Mouse (Mus musculus): ENCODE measurements around the gene Shc2. TPM values are rescaled to one million over a fixed set of nuclear protein-coding genes. Genes with fewer than 3 reads are reported as not detected.

The Shc2 gene
- polyA plus RNA-seq, 1 experiment from 2014 or later = 1.1 TPM

DNA sequence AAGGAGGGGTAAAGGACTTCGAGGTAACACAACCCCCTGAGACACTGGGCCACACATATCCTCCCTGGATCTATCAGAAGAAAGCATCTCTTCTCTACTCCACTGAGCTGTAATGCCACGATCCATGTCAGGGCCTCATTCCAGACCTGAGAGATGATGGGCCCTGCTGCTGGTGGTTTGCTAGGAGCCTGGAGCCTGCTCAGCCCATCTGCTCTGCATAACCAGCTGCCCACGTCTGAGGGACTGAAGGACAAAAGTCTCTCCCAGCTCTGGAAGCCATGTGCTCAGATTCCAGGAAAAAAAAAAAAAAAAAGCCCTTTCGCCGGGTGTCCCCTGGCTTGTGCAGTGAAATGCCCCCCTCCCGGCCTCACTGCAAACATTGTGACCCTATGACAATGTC, 62.0 kb downstream of the Shc2 start:
- no peak overlapping the region for H3K9ac ChIP-seq (replicated peaks; ENCODE audit: low read depth)
- DNase-seq (ENCODE audit: low spot score) (no peak), ATAC-seq (no peak)
- no peaks in the 10 kb centered on the region for H3K9me3 ChIP-seq (ENCODE audit: low read length)
- H3K27ac ChIP-seq (ENCODE audit: low read length) = no peak overlapping the region
- no peaks in the 10 kb centered on the region for H3K27me3 ChIP-seq (replicated peaks; ENCODE audit: insufficient read depth, low read length)
- H3K4me1 ChIP-seq (ENCODE audit: insufficient read depth, low read depth, low read length) = no peaks in the 10 kb centered on the region
- H3K36me3 ChIP-seq (ENCODE audit: insufficient read depth, low read length) = no peaks in the 10 kb centered on the region
- H3K4me3 ChIP-seq (ENCODE audit: low read depth, low read length) = no peak overlapping the region
- H3K4me2 ChIP-seq (replicated peaks; ENCODE audit: low read depth, low read length) = no peak overlapping the region
- 51% methylated on average over 6 of the region's 6 CpGs for WGBS
- TF ChIP-seq EP300 (IDR thresholded peaks at IDR 0.05) (no peak), CTCF (IDR thresholded peaks at IDR 0.05) (no peak)

DNA sequence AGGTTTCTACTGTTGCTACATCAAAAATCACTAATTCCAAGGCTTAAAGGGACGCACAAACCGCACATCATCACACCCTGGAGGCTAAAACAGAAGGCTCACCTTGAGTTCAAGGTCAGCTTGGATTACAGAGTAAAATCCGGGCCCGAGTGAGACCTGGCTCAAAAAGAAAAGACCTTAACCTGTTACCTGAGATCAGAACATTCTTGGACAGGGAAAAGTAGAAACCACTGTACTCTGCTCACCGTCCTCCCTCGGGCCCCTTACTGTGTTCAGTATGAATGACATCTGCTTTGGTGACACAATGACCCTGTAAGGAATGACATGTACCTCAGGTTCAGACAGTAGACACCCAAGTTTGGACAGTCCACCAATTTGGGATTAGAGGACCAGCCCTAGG, 62.9 kb downstream of the Shc2 start:
- Histone ChIP-seq H3K9ac (replicated peaks; ENCODE audit: low read depth) (no peak overlapping the region), H3K4me3 (ENCODE audit: low read depth, low read length) (no peak overlapping the region), H3K4me1 (ENCODE audit: insufficient read depth, low read depth, low read length) (no peaks in the 10 kb centered on the region), H3K4me2 (replicated peaks; ENCODE audit: low read depth, low read length) (no peak overlapping the region), H3K36me3 (ENCODE audit: insufficient read depth, low read length) (no peaks in the 10 kb centered on the region), H3K27ac (ENCODE audit: low read length) (no peak overlapping the region), H3K9me3 (ENCODE audit: low read length) (no peaks in the 10 kb centered on the region), H3K27me3 (replicated peaks; ENCODE audit: insufficient read depth, low read length) (no peaks in the 10 kb centered on the region)
- TF ChIP-seq CTCF (IDR thresholded peaks at IDR 0.05) = no peak
- no peak for TF ChIP-seq EP300 (IDR thresholded peaks at IDR 0.05)
- 81% methylated on average over 6 of the region's 6 CpGs for whole genome bisulfite sequencing
- ATAC-seq (no peak), DNase-seq (ENCODE audit: low spot score) (no peak)

DNA sequence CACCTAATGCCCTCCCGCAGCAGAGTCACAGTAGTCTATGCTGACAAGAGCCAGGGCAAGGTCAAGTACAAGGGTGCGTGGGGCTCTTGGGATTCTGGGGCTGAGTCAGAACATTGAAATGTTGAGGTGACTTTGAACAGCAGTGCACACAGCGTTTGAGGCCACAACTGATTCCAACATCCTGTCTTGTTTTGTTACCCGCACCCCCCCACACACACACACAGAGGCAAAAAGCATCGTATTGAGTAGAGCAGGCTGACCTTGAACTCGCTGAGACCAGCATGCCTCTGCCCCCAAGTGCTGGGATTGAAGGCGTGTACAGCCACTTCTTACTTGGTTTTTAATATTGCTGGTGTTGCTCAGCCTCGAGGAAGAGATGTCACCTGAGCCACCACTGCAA, 63.4 kb downstream of the Shc2 start:
- WGBS = 76% methylated on average over 8 of the region's 8 CpGs
- Histone ChIP-seq H3K27me3 (replicated peaks; ENCODE audit: insufficient read depth, low read length) (no peaks in the 10 kb centered on the region), H3K9ac (replicated peaks; ENCODE audit: low read depth) (no peak overlapping the region), H3K4me3 (ENCODE audit: low read depth, low read length) (no peak overlapping the region), H3K9me3 (ENCODE audit: low read length) (no peaks in the 10 kb centered on the region), H3K4me1 (ENCODE audit: insufficient read depth, low read depth, low read length) (no peaks in the 10 kb centered on the region), H3K36me3 (ENCODE audit: insufficient read depth, low read length) (no peaks in the 10 kb centered on the region), H3K4me2 (replicated peaks; ENCODE audit: low read depth, low read length) (no peak overlapping the region), H3K27ac (ENCODE audit: low read length) (no peak overlapping the region)
- ATAC-seq = no peak
- TF ChIP-seq CTCF (IDR thresholded peaks at IDR 0.05) (no peak), EP300 (IDR thresholded peaks at IDR 0.05) (no peak)
- DNase-seq (ENCODE audit: low spot score) = no peak

DNA sequence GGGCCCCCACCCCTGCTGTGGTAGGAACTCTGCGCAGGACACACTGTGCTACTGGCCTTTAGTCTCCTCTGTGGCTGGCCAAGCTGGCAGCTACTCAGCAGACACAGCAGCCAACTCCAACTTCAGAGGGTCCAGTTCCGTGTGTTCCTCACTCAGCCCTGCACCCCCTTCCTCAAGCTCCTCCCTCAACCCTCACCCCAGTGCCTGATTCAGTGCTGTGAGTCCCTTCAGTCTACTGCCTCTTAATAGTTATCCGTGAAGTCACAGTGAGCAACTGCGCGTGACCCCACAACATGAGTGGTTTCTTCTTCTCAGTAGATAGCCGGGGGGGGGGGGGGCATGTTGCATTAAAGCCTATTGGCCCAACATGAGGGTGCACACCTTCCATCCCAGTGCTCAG, 64.1 kb downstream of the Shc2 start:
- no peak for ATAC-seq
- TF ChIP-seq CTCF (IDR thresholded peaks at IDR 0.05) (no peak), EP300 (IDR thresholded peaks at IDR 0.05) (no peak)
- 81% methylated on average over 6 of the region's 6 CpGs for WGBS
- no peaks in the 10 kb centered on the region for H3K27me3 ChIP-seq (replicated peaks; ENCODE audit: insufficient read depth, low read length)
- no peak overlapping the region for H3K4me2 ChIP-seq (replicated peaks; ENCODE audit: low read depth, low read length)
- no peak overlapping the region for H3K4me3 ChIP-seq (ENCODE audit: low read depth, low read length)
- H3K4me1 ChIP-seq (ENCODE audit: insufficient read depth, low read depth, low read length) = no peaks in the 10 kb centered on the region
- H3K36me3 ChIP-seq (ENCODE audit: insufficient read depth, low read length) = no peaks in the 10 kb centered on the region
- no peaks in the 10 kb centered on the region for H3K9me3 ChIP-seq (ENCODE audit: low read length)
- DNase-seq (ENCODE audit: low spot score) = no peak
- no peak overlapping the region for H3K27ac ChIP-seq (ENCODE audit: low read length)
- no peak overlapping the region for H3K9ac ChIP-seq (replicated peaks; ENCODE audit: low read depth)

DNA sequence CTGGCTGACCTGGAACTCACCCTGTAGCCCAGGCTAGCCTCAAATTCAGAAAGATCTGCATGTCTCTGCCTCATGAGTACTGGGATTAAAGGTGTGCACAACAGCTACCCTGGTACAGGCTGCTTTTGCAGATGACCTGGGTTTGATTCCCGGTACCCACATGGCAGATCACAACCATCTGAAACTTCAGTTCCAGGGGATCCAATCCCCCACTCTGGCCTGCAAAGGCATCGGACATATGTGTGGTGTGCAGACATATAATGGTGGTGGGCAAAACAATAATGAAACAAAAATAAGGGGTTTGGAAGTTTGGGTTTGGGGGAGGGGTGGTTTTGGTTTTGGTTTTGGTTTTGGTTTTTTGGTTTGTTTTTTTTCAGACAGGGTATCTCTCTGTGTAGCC, 66.4 kb downstream of the Shc2 start:
- H3K4me1 ChIP-seq (ENCODE audit: insufficient read depth, low read depth, low read length) = no peaks in the 10 kb centered on the region
- no peak overlapping the region for H3K9ac ChIP-seq (replicated peaks; ENCODE audit: low read depth)
- TF ChIP-seq EP300 (IDR thresholded peaks at IDR 0.05) = no peak
- no peak overlapping the region for H3K27ac ChIP-seq (ENCODE audit: low read length)
- H3K4me3 ChIP-seq (ENCODE audit: low read depth, low read length) = no peak overlapping the region
- no peak overlapping the region for H3K4me2 ChIP-seq (replicated peaks; ENCODE audit: low read depth, low read length)
- H3K36me3 ChIP-seq (ENCODE audit: insufficient read depth, low read length) = no peaks in the 10 kb centered on the region
- ATAC-seq (no peak), DNase-seq (ENCODE audit: low spot score) (no peak)
- no peaks in the 10 kb centered on the region for H3K9me3 ChIP-seq (ENCODE audit: low read length)
- 98% methylated on average over 2 of the region's 2 CpGs for WGBS
- H3K27me3 ChIP-seq (replicated peaks; ENCODE audit: insufficient read depth, low read length) = no peaks in the 10 kb centered on the region

DNA sequence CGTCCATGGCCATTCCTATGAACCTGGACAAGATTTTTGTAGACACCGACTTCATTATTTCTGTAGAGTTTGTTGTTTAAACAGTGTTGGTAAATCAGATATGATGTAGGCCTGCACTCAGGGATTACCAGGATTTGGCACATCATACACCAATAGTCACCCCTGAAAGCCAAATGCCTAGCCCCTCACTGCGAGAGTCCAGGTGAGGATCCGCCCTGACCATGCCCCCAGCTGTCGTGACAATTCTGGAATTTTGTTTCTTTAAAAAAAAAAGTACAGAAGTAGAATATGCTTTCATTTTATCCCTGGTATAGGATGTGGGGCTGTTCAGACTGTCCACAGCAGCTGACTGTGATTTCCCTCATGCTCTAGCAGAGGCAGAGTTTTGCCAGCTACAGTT, 67.8 kb downstream of the Shc2 start:
- no peak for DNase-seq (ENCODE audit: low spot score)
- no peak for TF ChIP-seq CTCF (IDR thresholded peaks at IDR 0.05)
- no peak for TF ChIP-seq EP300 (IDR thresholded peaks at IDR 0.05)
- no peak overlapping the region for H3K4me3 ChIP-seq (ENCODE audit: low read depth, low read length)
- H3K4me2 ChIP-seq (replicated peaks; ENCODE audit: low read depth, low read length) = no peak overlapping the region
- H3K4me1 ChIP-seq (ENCODE audit: insufficient read depth, low read depth, low read length) = no peaks in the 10 kb centered on the region
- no peaks in the 10 kb centered on the region for H3K27me3 ChIP-seq (replicated peaks; ENCODE audit: insufficient read depth, low read length)
- no peak overlapping the region for H3K9ac ChIP-seq (replicated peaks; ENCODE audit: low read depth)
- 84% methylated on average over 5 of the region's 5 CpGs for WGBS
- ATAC-seq = no peak
- H3K9me3 ChIP-seq (ENCODE audit: low read length) = no peaks in the 10 kb centered on the region
- H3K27ac ChIP-seq (ENCODE audit: low read length) = no peak overlapping the region
- H3K36me3 ChIP-seq (ENCODE audit: insufficient read depth, low read length) = no peaks in the 10 kb centered on the region

Other genes with a start within 250 kb of the Shc2 start
- not detected in 2 replicates for gene Vmn2r83, start 169.2 kb downstream of the Shc2 start, polyA plus RNA-seq (2015; fragmentation: Nextera tagmentation; extraction: Ambion mirVana)
- gene Plpp2, start 104.1 kb downstream of the Shc2 start, polyA plus RNA-seq (2015; fragmentation: Nextera tagmentation; extraction: Ambion mirVana) = 27.6 and 32.1 TPM in 2 replicates
- gene Mier2, start 82.7 kb downstream of the Shc2 start, polyA plus RNA-seq (2015; fragmentation: Nextera tagmentation; extraction: Ambion mirVana) = 20.5 and 21.5 TPM in 2 replicates
- not detected in 2 replicates for gene Theg, start 50.6 kb downstream of the Shc2 start, polyA plus RNA-seq (2015; fragmentation: Nextera tagmentation; extraction: Ambion mirVana)
- not detected in 2 replicates for gene C2cd4c, start 23.9 kb downstream of the Shc2 start, polyA plus RNA-seq (2015; fragmentation: Nextera tagmentation; extraction: Ambion mirVana)
- gene Odf3l2, start 7.8 kb upstream of the Shc2 start, polyA plus RNA-seq (2015; fragmentation: Nextera tagmentation; extraction: Ambion mirVana) = not detected in 2 replicates
- gene Madcam1, start 26.6 kb upstream of the Shc2 start, polyA plus RNA-seq (2015; fragmentation: Nextera tagmentation; extraction: Ambion mirVana) = not detected in 2 replicates
- gene Tpgs1, start 31.5 kb upstream of the Shc2 start, polyA plus RNA-seq (2015; fragmentation: Nextera tagmentation; extraction: Ambion mirVana) = 64.6 and 71.2 TPM in 2 replicates
- gene Cdc34, start 44.3 kb upstream of the Shc2 start, polyA plus RNA-seq (2015; fragmentation: Nextera tagmentation; extraction: Ambion mirVana) = 52.7 and 64.3 TPM in 2 replicates
- 0.57 and 0.69 TPM in 2 replicates for gene Gzmm, start 51.1 kb upstream of the Shc2 start, polyA plus RNA-seq (2015; fragmentation: Nextera tagmentation; extraction: Ambion mirVana)
- gene Bsg, start 66.6 kb upstream of the Shc2 start, polyA plus RNA-seq (2015; fragmentation: Nextera tagmentation; extraction: Ambion mirVana) = 1,234 and 1,299 TPM in 2 replicates
- gene Hcn2, start 78.7 kb upstream of the Shc2 start, polyA plus RNA-seq (2015; fragmentation: Nextera tagmentation; extraction: Ambion mirVana) = 0.12 and 0.15 TPM in 2 replicates
- 17.4 and 22.4 TPM in 2 replicates for gene Polrmt, start 108.7 kb upstream of the Shc2 start, polyA plus RNA-seq (2015; fragmentation: Nextera tagmentation; extraction: Ambion mirVana)
- 0.18 TPM in 1 of 2 replicates, not detected in the other for gene Fgf22, start 117.2 kb upstream of the Shc2 start, polyA plus RNA-seq (2015; fragmentation: Nextera tagmentation; extraction: Ambion mirVana)
- 40.5 and 45.9 TPM in 2 replicates for gene Rnf126, start 129.0 kb upstream of the Shc2 start, polyA plus RNA-seq (2015; fragmentation: Nextera tagmentation; extraction: Ambion mirVana)
- gene Fstl3, start 139.4 kb upstream of the Shc2 start, polyA plus RNA-seq (2015; fragmentation: Nextera tagmentation; extraction: Ambion mirVana) = 38.6 and 39.9 TPM in 2 replicates
- 0.11 and 0.31 TPM in 2 replicates for gene Prss57, start 153.0 kb upstream of the Shc2 start, polyA plus RNA-seq (2015; fragmentation: Nextera tagmentation; extraction: Ambion mirVana)
- gene Palm, start 155.7 kb upstream of the Shc2 start, polyA plus RNA-seq (2015; fragmentation: Nextera tagmentation; extraction: Ambion mirVana) = 29.6 and 30.8 TPM in 2 replicates
- gene Misp, start 183.1 kb upstream of the Shc2 start, polyA plus RNA-seq (2015; fragmentation: Nextera tagmentation; extraction: Ambion mirVana) = 10.5 and 10.6 TPM in 2 replicates
- 107 and 109 TPM in 2 replicates for gene Ptbp1, start 216.5 kb upstream of the Shc2 start, polyA plus RNA-seq (2015; fragmentation: Nextera tagmentation; extraction: Ambion mirVana)
- 2.2 and 2.4 TPM in 2 replicates for gene Prtn3, start 236.6 kb upstream of the Shc2 start, polyA plus RNA-seq (2015; fragmentation: Nextera tagmentation; extraction: Ambion mirVana)
- gene Plppr3, start 236.7 kb upstream of the Shc2 start, polyA plus RNA-seq (2015; fragmentation: Nextera tagmentation; extraction: Ambion mirVana) = 3.9 and 4.8 TPM in 2 replicates
- gene Elane, start 248.3 kb upstream of the Shc2 start, polyA plus RNA-seq (2015; fragmentation: Nextera tagmentation; extraction: Ambion mirVana) = 0.92 TPM in 1 of 2 replicates, not detected in the other